Mouse (Mus musculus): ENCODE measurements around the gene Babam2. TPM values are rescaled to one million over a fixed set of nuclear protein-coding genes. Genes with fewer than 3 reads are reported as not detected.

Gene Babam2
- polyA plus RNA-seq, 1 experiment, result 58.7 TPM

- no peak for DNase-seq (ENCODE audit: low spot score)
These were observed 379.7 kb downstream of the Babam2 start for GRCm38 (mm10) chr5:32077139-32077538.

GRCm38 (mm10) chr5:32078986-32079385 is 381.5 kb downstream of the Babam2 start:
- no peak for DNase-seq (ENCODE audit: low spot score)

GRCm38 (mm10) chr5:32080490-32081219 is 383.2 kb downstream of the Babam2 start:
- no peak for DNase-seq (ENCODE audit: low spot score)

- no peak for DNase-seq (ENCODE audit: low spot score)
These were observed 386.9 kb downstream of the Babam2 start for GRCm38 (mm10) chr5:32084401-32084804.

- DNase-seq (ENCODE audit: low spot score), result no peak
These were observed 388.1 kb downstream of the Babam2 start for GRCm38 (mm10) chr5:32085566-32085965.

GRCm38 (mm10) chr5:32085971-32086370 is 388.5 kb downstream of the Babam2 start:
- no peak for DNase-seq (ENCODE audit: low spot score)

GRCm38 (mm10) chr5:32086526-32087090 is 389.1 kb downstream of the Babam2 start:
- no peak for DNase-seq (ENCODE audit: low spot score)

GRCm38 (mm10) chr5:32089481-32089880 is 392.0 kb downstream of the Babam2 start:
- no peak for DNase-seq (ENCODE audit: low spot score)

- no peak for DNase-seq (ENCODE audit: low spot score)
These were observed 394.8 kb downstream of the Babam2 start for GRCm38 (mm10) chr5:32092281-32092680.

- no peak for DNase-seq (ENCODE audit: low spot score)
These were observed 401.2 kb downstream of the Babam2 start for GRCm38 (mm10) chr5:32098691-32099090.

- no peak for DNase-seq (ENCODE audit: low spot score)
These were observed 405.0 kb downstream of the Babam2 start for GRCm38 (mm10) chr5:32102484-32102883.

- DNase-seq (ENCODE audit: low spot score), result no peak
These were observed 405.5 kb downstream of the Babam2 start for GRCm38 (mm10) chr5:32102971-32103431.

- no peak for DNase-seq (ENCODE audit: low spot score)
These were observed 406.1 kb downstream of the Babam2 start for GRCm38 (mm10) chr5:32103545-32103944.

- no peak for DNase-seq (ENCODE audit: low spot score)
These were observed 406.9 kb downstream of the Babam2 start for GRCm38 (mm10) chr5:32104119-32104990.

GRCm38 (mm10) chr5:32106473-32107140 is 409.1 kb downstream of the Babam2 start:
- no peak for DNase-seq (ENCODE audit: low spot score)

- no peak for DNase-seq (ENCODE audit: low spot score)
These were observed 413.2 kb downstream of the Babam2 start for GRCm38 (mm10) chr5:32110651-32111050.

GRCm38 (mm10) chr5:32112206-32112916 is 414.9 kb downstream of the Babam2 start:
- no peak for DNase-seq (ENCODE audit: low spot score)

- no peak for DNase-seq (ENCODE audit: low spot score)
These were observed 423.5 kb downstream of the Babam2 start for GRCm38 (mm10) chr5:32120901-32121376.

GRCm38 (mm10) chr5:32121936-32122335 is 424.5 kb downstream of the Babam2 start:
- DNase-seq (ENCODE audit: low spot score), result peak; percentile 74

GRCm38 (mm10) chr5:32122363-32122762 is 424.9 kb downstream of the Babam2 start:
- no peak for DNase-seq (ENCODE audit: low spot score)

- no peak for DNase-seq (ENCODE audit: low spot score)
These were observed 427.5 kb downstream of the Babam2 start for GRCm38 (mm10) chr5:32124957-32125356.

Data from urinary bladder, adult 2 months (tissue).